Mouse (Mus musculus): ENCODE results near the gene Foxn2. TPM values are rescaled to one million over a fixed set of nuclear protein-coding genes. Genes with fewer than 3 reads are reported as not detected.
A peak's percentile ranks its signal among the peaks of the same experiment; 100 is the strongest.

The Foxn2 gene
- polyA plus RNA-seq, 1 experiment from 2014 or later = 7.7 TPM

- H3K27ac ChIP-seq (replicated peaks; ENCODE audit: low read depth, low read length) = no peak overlapping the region
- H3K4me1 ChIP-seq (ENCODE audit: control insufficient read depth, insufficient read depth, low read length) = peaks cover 10% of the 10 kb centered on the region
- ATAC-seq (ENCODE audit: low FRiP score, low TSS enrichment) = no peak
- 34% methylated on average over 19 of the region's 19 CpGs for WGBS
- H3K9ac ChIP-seq (replicated peaks; ENCODE audit: low read length) = no peak overlapping the region
- H3K4me3 ChIP-seq (replicated peaks; ENCODE audit: low read depth, low read length) = 0 out of 2 replicates have a peak overlapping the region, but pooled peaks have one; percentile 7
- H3K4me2 ChIP-seq (ENCODE audit: low read length) = peak overlapping the region; percentile 39
- H3K36me3 ChIP-seq (ENCODE audit: control insufficient read depth, insufficient read depth, low read length) = no peaks in the 10 kb centered on the region
- no peaks in the 10 kb centered on the region for H3K9me3 ChIP-seq (ENCODE audit: control insufficient read depth, low read length)
- H3K27me3 ChIP-seq (ENCODE audit: control insufficient read depth, insufficient read depth, low read length) = no peaks in the 10 kb centered on the region
- DNase-seq = peak; percentile 43
Measured at GRCm38 (mm10) chr17:88405076-88405475, 35.4 kb upstream of the Foxn2 start.

DNA sequence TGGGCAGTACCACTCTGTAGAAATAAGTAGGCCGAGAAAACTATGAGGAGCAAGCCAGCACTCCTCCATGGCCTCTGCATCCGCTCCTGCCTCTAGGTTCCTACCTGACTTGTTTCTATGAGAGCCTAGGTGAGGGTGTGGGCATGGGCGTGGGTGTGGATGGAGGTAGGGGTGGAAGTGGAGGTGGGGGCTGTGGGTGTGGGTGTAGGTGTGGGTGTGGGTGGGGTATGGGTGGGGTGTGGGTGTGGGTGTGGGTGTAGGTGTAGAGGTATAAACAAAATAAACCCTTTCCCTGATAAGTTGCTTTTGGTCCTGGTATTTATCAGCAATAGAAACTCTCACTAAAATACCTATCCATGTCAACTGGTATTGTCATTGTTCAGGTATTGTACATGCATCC is 30.8 kb upstream of the Foxn2 start:
- Histone ChIP-seq H3K27ac (replicated peaks; ENCODE audit: low read depth, low read length) (no peak overlapping the region), H3K4me1 (ENCODE audit: control insufficient read depth, insufficient read depth, low read length) (peaks cover 5% of the 10 kb centered on the region), H3K9me3 (ENCODE audit: control insufficient read depth, low read length) (no peaks in the 10 kb centered on the region), H3K9ac (replicated peaks; ENCODE audit: low read length) (no peak overlapping the region), H3K36me3 (ENCODE audit: control insufficient read depth, insufficient read depth, low read length) (no peaks in the 10 kb centered on the region), H3K4me3 (replicated peaks; ENCODE audit: low read depth, low read length) (no peak overlapping the region), H3K27me3 (ENCODE audit: control insufficient read depth, insufficient read depth, low read length) (no peaks in the 10 kb centered on the region), H3K4me2 (ENCODE audit: low read length) (no peak overlapping the region)
- ATAC-seq (ENCODE audit: low FRiP score, low TSS enrichment) (no peak), DNase-seq (no peak)
- 90% methylated on average over 3 of the region's 3 CpGs for WGBS

- no peak for DNase-seq
- Histone ChIP-seq H3K4me1 (ENCODE audit: control insufficient read depth, insufficient read depth, low read length) (no peaks in the 10 kb centered on the region), H3K36me3 (ENCODE audit: control insufficient read depth, insufficient read depth, low read length) (no peaks in the 10 kb centered on the region), H3K4me2 (ENCODE audit: low read length) (no peak overlapping the region), H3K9ac (replicated peaks; ENCODE audit: low read length) (no peak overlapping the region), H3K9me3 (ENCODE audit: control insufficient read depth, low read length) (no peaks in the 10 kb centered on the region), H3K4me3 (replicated peaks; ENCODE audit: low read depth, low read length) (no peak overlapping the region), H3K27ac (replicated peaks; ENCODE audit: low read depth, low read length) (no peak overlapping the region), H3K27me3 (ENCODE audit: control insufficient read depth, insufficient read depth, low read length) (no peaks in the 10 kb centered on the region)
- 93% methylated on average over 1 of the region's 1 CpGs for WGBS
- ATAC-seq (ENCODE audit: low FRiP score, low TSS enrichment) = no peak
Measured at GRCm38 (mm10) chr17:88413155-88413836, 27.2 kb upstream of the Foxn2 start.

GRCm38 (mm10) chr17:88420426-88420825 is 20.1 kb upstream of the Foxn2 start:
- Histone ChIP-seq H3K27ac (replicated peaks; ENCODE audit: low read depth, low read length) (no peak overlapping the region), H3K4me3 (replicated peaks; ENCODE audit: low read depth, low read length) (no peak overlapping the region), H3K9me3 (ENCODE audit: control insufficient read depth, low read length) (no peaks in the 10 kb centered on the region), H3K36me3 (ENCODE audit: control insufficient read depth, insufficient read depth, low read length) (no peaks in the 10 kb centered on the region), H3K4me2 (ENCODE audit: low read length) (no peak overlapping the region), H3K27me3 (ENCODE audit: control insufficient read depth, insufficient read depth, low read length) (no peaks in the 10 kb centered on the region), H3K4me1 (ENCODE audit: control insufficient read depth, insufficient read depth, low read length) (no peaks in the 10 kb centered on the region), H3K9ac (replicated peaks; ENCODE audit: low read length) (no peak overlapping the region)
- no peak for DNase-seq
- ATAC-seq (ENCODE audit: low FRiP score, low TSS enrichment) = no peak
- 90% methylated on average over 4 of the region's 4 CpGs for WGBS

DNA sequence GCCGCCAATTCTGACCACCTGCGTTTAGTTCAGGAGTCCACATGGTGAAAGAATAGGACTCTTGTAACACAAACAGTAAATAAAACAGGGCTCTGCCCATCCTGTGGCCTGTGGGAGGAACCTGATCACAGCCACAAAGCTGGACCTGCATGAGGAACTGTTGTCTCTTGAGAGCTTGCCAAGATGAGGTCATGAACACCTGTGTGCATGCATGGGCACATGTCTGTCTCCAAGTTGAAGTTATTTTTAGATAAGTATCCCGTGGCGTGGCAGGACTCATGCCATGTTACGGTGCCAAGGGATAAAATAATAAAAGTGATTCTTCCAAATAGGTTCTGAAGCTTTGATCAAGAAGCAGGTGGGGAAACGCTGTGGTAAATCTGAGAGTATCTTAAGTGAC is 19.3 kb upstream of the Foxn2 start:
- ATAC-seq (ENCODE audit: low FRiP score, low TSS enrichment) (no peak), DNase-seq (no peak)
- Histone ChIP-seq H3K36me3 (ENCODE audit: control insufficient read depth, insufficient read depth, low read length) (no peaks in the 10 kb centered on the region), H3K9me3 (ENCODE audit: control insufficient read depth, low read length) (no peaks in the 10 kb centered on the region), H3K4me1 (ENCODE audit: control insufficient read depth, insufficient read depth, low read length) (no peaks in the 10 kb centered on the region), H3K4me3 (replicated peaks; ENCODE audit: low read depth, low read length) (no peak overlapping the region), H3K9ac (replicated peaks; ENCODE audit: low read length) (no peak overlapping the region), H3K4me2 (ENCODE audit: low read length) (no peak overlapping the region), H3K27ac (replicated peaks; ENCODE audit: low read depth, low read length) (no peak overlapping the region), H3K27me3 (ENCODE audit: control insufficient read depth, insufficient read depth, low read length) (no peaks in the 10 kb centered on the region)
- WGBS = 94% methylated on average over 6 of the region's 6 CpGs

DNA sequence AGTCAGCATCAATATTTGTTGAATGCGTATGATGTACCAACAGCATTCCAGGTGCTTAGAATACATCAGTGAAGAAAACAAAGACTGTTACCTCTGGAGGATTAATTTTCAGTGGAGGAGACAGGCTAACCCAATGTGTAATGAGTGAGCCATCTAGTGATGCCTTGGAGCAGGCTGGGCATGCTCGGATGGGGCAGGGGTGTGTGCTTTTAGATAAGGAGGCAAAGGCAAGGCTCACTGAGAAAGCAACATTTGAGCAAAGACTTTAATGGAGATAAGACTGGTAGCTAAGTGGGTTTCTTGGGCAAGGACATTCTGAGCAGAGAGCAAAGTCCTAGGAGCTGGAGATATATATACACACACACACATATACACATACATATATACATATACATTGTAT is 9.8 kb upstream of the Foxn2 start:
- Histone ChIP-seq H3K4me3 (replicated peaks; ENCODE audit: low read depth, low read length) (no peak overlapping the region), H3K9ac (replicated peaks; ENCODE audit: low read length) (no peak overlapping the region), H3K27me3 (ENCODE audit: control insufficient read depth, insufficient read depth, low read length) (no peaks in the 10 kb centered on the region), H3K4me2 (ENCODE audit: low read length) (no peak overlapping the region), H3K27ac (replicated peaks; ENCODE audit: low read depth, low read length) (no peak overlapping the region), H3K36me3 (ENCODE audit: control insufficient read depth, insufficient read depth, low read length) (no peaks in the 10 kb centered on the region), H3K4me1 (ENCODE audit: control insufficient read depth, insufficient read depth, low read length) (no peaks in the 10 kb centered on the region), H3K9me3 (ENCODE audit: control insufficient read depth, low read length) (no peaks in the 10 kb centered on the region)
- 84% methylated on average over 2 of the region's 2 CpGs for WGBS
- no peak for ATAC-seq (ENCODE audit: low FRiP score, low TSS enrichment)
- DNase-seq = no peak

DNA sequence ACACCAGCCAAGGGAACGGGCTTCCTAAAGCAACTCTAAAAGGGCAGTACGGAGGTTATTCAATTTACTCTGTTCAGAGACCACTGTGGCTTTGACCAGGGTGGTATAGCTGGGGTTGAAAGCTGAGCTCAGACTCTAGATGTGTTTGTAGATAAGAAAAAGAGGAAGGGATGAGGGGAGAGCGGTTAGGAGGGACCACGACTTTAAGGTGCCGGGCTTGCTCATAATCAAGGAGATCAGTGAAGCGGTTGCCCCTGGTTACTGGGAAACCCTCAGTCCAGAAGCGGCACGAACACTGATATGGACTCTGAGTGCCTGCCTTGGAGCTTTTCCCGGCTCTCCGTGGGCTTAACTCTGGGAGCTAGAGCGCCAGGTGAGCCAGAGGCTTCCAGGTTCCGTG is 9.0 kb upstream of the Foxn2 start:
- no peak overlapping the region for H3K4me2 ChIP-seq (ENCODE audit: low read length)
- H3K4me1 ChIP-seq (ENCODE audit: control insufficient read depth, insufficient read depth, low read length) = no peaks in the 10 kb centered on the region
- H3K27me3 ChIP-seq (ENCODE audit: control insufficient read depth, insufficient read depth, low read length) = no peaks in the 10 kb centered on the region
- ATAC-seq (ENCODE audit: low FRiP score, low TSS enrichment) = no peak
- 84% methylated on average over 12 of the region's 12 CpGs for WGBS
- no peak overlapping the region for H3K9ac ChIP-seq (replicated peaks; ENCODE audit: low read length)
- no peaks in the 10 kb centered on the region for H3K9me3 ChIP-seq (ENCODE audit: control insufficient read depth, low read length)
- H3K4me3 ChIP-seq (replicated peaks; ENCODE audit: low read depth, low read length) = no peak overlapping the region
- no peak for DNase-seq
- no peak overlapping the region for H3K27ac ChIP-seq (replicated peaks; ENCODE audit: low read depth, low read length)
- H3K36me3 ChIP-seq (ENCODE audit: control insufficient read depth, insufficient read depth, low read length) = no peaks in the 10 kb centered on the region

DNA sequence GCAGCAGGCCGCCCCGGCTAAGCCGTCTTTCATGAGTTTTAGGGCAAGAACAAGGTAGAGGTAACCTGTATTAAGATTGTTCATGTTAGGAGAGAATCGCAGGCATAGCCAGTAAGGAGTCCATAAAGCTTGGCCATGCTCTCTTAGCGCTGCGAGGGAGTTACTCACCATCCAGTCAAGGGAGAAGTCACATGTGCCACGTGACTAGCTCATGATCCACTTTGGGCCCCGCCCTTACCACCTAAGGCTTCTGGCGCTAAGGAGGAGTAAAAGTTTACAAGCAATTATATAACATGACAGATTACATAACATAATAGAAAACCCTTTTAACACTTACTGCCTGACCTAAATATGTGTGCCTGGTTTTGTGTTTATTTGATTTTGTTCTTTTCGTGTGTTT is 8.5 kb upstream of the Foxn2 start:
- Histone ChIP-seq H3K27ac (replicated peaks; ENCODE audit: low read depth, low read length) (no peak overlapping the region), H3K4me2 (ENCODE audit: low read length) (no peak overlapping the region), H3K4me3 (replicated peaks; ENCODE audit: low read depth, low read length) (no peak overlapping the region), H3K4me1 (ENCODE audit: control insufficient read depth, insufficient read depth, low read length) (no peaks in the 10 kb centered on the region), H3K9ac (replicated peaks; ENCODE audit: low read length) (no peak overlapping the region), H3K27me3 (ENCODE audit: control insufficient read depth, insufficient read depth, low read length) (no peaks in the 10 kb centered on the region), H3K9me3 (ENCODE audit: control insufficient read depth, low read length) (no peaks in the 10 kb centered on the region), H3K36me3 (ENCODE audit: control insufficient read depth, insufficient read depth, low read length) (no peaks in the 10 kb centered on the region)
- DNase-seq = no peak
- ATAC-seq (ENCODE audit: low FRiP score, low TSS enrichment) = no peak
- 90% methylated on average over 10 of the region's 10 CpGs for WGBS

GRCm38 (mm10) chr17:88435322-88435721 is 5.2 kb upstream of the Foxn2 start:
- Histone ChIP-seq H3K36me3 (ENCODE audit: control insufficient read depth, insufficient read depth, low read length) (no peaks in the 10 kb centered on the region), H3K9me3 (ENCODE audit: control insufficient read depth, low read length) (no peaks in the 10 kb centered on the region), H3K9ac (replicated peaks; ENCODE audit: low read length) (no peak overlapping the region), H3K27me3 (ENCODE audit: control insufficient read depth, insufficient read depth, low read length) (no peaks in the 10 kb centered on the region), H3K4me3 (replicated peaks; ENCODE audit: low read depth, low read length) (no peak overlapping the region), H3K4me2 (ENCODE audit: low read length) (no peak overlapping the region), H3K4me1 (ENCODE audit: control insufficient read depth, insufficient read depth, low read length) (no peaks in the 10 kb centered on the region), H3K27ac (replicated peaks; ENCODE audit: low read depth, low read length) (no peak overlapping the region)
- no peak for ATAC-seq (ENCODE audit: low FRiP score, low TSS enrichment)
- DNase-seq = no peak
- 83% methylated on average over 10 of the region's 10 CpGs for WGBS

Data from midbrain, embryonic 14.5 days (tissue).